Mouse (Mus musculus) bone marrow macrophage, adult 2 months (primary cell): ENCODE measurements around the gene Fdxacb1. TPM values are rescaled to one million over a fixed set of nuclear protein-coding genes. Genes with fewer than 3 reads are reported as not detected.

Experiments used
- H3K27ac ChIP-seq: 2 replicates; pipeline ENCODE4 v1.5.1; 2012; ENCODE audit warnings: low read depth, low read length; ENCODE audit not compliant: insufficient read depth
- H3K4me1 ChIP-seq: 2 replicates; pipeline ENCODE4 v1.6.1; 2012; ENCODE audit warnings: low read length; ENCODE audit not compliant: control insufficient read depth, insufficient read depth
- H3K4me3 ChIP-seq: 2 replicates; pipeline ENCODE4 v1.5.1; 2012; ENCODE audit warnings: mild to moderate bottlenecking, low read length, moderate library complexity; ENCODE audit not compliant: insufficient read depth
- CTCF ChIP-seq: IDR thresholded peaks from 2 replicates; pipeline ENCODE4 v1.5.1; 2012; ENCODE audit warnings: low read depth, mild to moderate bottlenecking, low read length, moderate library complexity
- POLR2A ChIP-seq: IDR thresholded peaks from 2 replicates; pipeline ENCODE4 v1.6.1; 2012; ENCODE audit warnings: mild to moderate bottlenecking, low read depth, low read length, borderline replicate concordance
- polyA plus RNA-seq: library from polyadenylated mRNA; stranded (reverse); fragments of >200 nt; gene quantifications from 2 replicates; pipeline ENCODE4 v1.2.4, GENCODE M21; 2012; ENCODE audit not compliant: missing spikeins, insufficient read depth, insufficient read length

Gene Fdxacb1
- polyA plus RNA-seq, 1 experiment = 9.5 TPM

- H3K4me3 ChIP-seq = no peak within 1 kb of the TSS
- no peak within 1 kb of the TSS for H3K27ac ChIP-seq
- H3K4me1 ChIP-seq = no peaks in the 10 kb centered on the region
- TF ChIP-seq POLR2A (no peak), CTCF (no peak)
These were observed 21.8 kb upstream of the Fdxacb1 start, which contains the start of gene 2310030G06Rik for GRCm38 (mm10) chr9:50746214-50746677. 2310030G06Rik (minus strand) TSS chr9:50746536.

- no peaks in the 10 kb centered on the region for H3K4me1 ChIP-seq
- TF ChIP-seq POLR2A (no peak), CTCF (no peak)
- H3K27ac ChIP-seq = no peak overlapping the region
- no peak overlapping the region for H3K4me3 ChIP-seq
These were observed 17.3 kb upstream of the Fdxacb1 start for GRCm38 (mm10) chr9:50750706-50751105.

DNA sequence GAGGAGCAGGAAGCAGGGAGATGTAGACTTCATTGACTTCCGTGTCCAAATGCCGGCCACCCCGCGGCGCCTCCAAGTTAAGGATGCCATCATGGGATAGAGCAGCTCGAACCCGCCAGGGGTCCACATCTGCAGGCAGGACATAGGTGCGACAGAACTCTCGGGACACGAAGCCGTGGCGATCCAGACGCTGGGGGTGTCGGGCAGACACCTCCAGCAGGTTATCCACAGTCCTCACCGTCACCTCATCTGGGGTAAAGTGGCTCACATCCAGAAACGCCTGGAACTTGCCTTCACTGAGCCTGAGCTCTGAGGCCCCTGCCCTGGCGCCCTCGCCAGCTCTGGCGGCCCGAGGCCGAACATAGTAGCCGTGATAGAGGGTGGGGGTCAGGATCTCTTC, 16.7 kb upstream of the Fdxacb1 start, which contains the start of gene Cryab:
Cryab (plus strand) TSS at position 3 of the 400 bp plus-strand sequence.
- Histone ChIP-seq H3K4me3 (no peak within 1 kb of the TSS), H3K27ac (no peak within 1 kb of the TSS), H3K4me1 (no peaks in the 10 kb centered on the region)
- TF ChIP-seq POLR2A = no peak
- TF ChIP-seq CTCF = no peak

- Histone ChIP-seq H3K27ac (no peak within 1 kb of the TSS), H3K4me1 (no peaks in the 10 kb centered on the region), H3K4me3 (no peak within 1 kb of the TSS)
- TF ChIP-seq CTCF = no peak
- no peak for TF ChIP-seq POLR2A
These were observed 15.9 kb upstream of the Fdxacb1 start, which contains the start of gene Hspb2 for GRCm38 (mm10) chr9:50752054-50752602. Hspb2 (minus strand) TSS chr9:50752354.

GRCm38 (mm10) chr9:50752784-50753615, 15.0 kb upstream of the Fdxacb1 start:
- Histone ChIP-seq H3K4me3 (no peak overlapping the region), H3K4me1 (0 out of 2 replicates have a peak, but pooled peaks cover 1% of the 10 kb centered on the region), H3K27ac (no peak overlapping the region)
- no peak for TF ChIP-seq CTCF
- TF ChIP-seq POLR2A = no peak

DNA sequence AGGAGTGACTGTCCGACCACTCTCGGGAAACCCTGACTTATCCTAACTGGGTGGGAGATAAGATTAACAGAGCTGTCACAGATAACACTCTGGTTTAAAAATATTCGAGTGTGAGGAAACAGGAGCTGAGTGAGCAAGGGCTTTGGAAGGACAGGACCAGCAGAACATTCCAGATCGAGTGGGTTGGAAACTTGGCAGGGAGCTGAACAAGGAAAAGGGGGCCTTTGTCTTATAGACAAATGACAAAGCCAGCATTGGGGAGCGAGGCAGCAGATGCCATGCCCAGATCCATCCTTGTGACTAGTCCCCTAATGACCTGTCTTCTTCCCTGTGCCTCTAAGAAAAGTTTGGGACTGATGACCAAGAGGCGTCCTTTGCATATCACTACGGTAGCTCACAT, 14.1 kb upstream of the Fdxacb1 start:
- TF ChIP-seq POLR2A = no peak
- no peak for TF ChIP-seq CTCF
- Histone ChIP-seq H3K4me3 (no peak overlapping the region), H3K27ac (no peak overlapping the region), H3K4me1 (0 out of 2 replicates have a peak, but pooled peaks cover 2% of the 10 kb centered on the region)

DNA sequence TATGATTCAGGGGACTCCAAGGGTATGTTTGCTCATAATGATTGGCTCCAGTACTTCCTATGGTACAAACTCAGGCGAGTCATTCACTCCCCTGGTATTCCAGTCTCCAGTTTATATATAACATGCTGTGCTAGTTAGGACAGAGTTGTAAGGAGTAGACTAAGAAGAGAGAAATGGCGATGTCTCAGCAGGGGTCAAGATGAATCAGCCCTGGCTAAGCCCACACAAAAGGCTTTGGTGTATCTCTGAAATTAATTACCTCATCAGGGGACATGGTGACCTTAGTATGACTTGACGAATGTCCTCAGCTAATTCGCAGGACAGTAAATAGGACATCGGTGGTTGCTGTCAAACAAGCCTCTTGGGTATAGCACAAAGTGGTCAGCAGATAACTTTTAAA, 11.3 kb upstream of the Fdxacb1 start:
- TF ChIP-seq POLR2A = no peak
- TF ChIP-seq CTCF = no peak
- H3K4me1 ChIP-seq = peaks cover 10% of the 10 kb centered on the region
- no peak overlapping the region for H3K27ac ChIP-seq
- H3K4me3 ChIP-seq = no peak overlapping the region

- H3K4me3 ChIP-seq = no peak overlapping the region
- peaks cover 13% of the 10 kb centered on the region for H3K4me1 ChIP-seq
- TF ChIP-seq POLR2A = no peak
- no peak for TF ChIP-seq CTCF
- no peak overlapping the region for H3K27ac ChIP-seq
These were observed 6.4 kb upstream of the Fdxacb1 start for GRCm38 (mm10) chr9:50761520-50762243.

- Histone ChIP-seq H3K4me1 (peaks cover 11% of the 10 kb centered on the region), H3K27ac (no peak overlapping the region), H3K4me3 (no peak overlapping the region)
- no peak for TF ChIP-seq POLR2A
- no peak for TF ChIP-seq CTCF
These were observed 4.7 kb upstream of the Fdxacb1 start for GRCm38 (mm10) chr9:50763331-50763730.
